Mouse (Mus musculus): Measurements from ENCODE around the gene Clasrp. TPM values are rescaled to one million over a fixed set of nuclear protein-coding genes. Genes with fewer than 3 reads are reported as not detected.
"Not testable (repeated sequence)": the region's sequence is repeated elsewhere in the genome, so short reads cannot be mapped to it uniquely, and the experiment has no call there.

Clasrp gene
- total and polyA plus RNA-seq, 3 experiments: 34.4 to 280 (median 37.3) TPM

DNA sequence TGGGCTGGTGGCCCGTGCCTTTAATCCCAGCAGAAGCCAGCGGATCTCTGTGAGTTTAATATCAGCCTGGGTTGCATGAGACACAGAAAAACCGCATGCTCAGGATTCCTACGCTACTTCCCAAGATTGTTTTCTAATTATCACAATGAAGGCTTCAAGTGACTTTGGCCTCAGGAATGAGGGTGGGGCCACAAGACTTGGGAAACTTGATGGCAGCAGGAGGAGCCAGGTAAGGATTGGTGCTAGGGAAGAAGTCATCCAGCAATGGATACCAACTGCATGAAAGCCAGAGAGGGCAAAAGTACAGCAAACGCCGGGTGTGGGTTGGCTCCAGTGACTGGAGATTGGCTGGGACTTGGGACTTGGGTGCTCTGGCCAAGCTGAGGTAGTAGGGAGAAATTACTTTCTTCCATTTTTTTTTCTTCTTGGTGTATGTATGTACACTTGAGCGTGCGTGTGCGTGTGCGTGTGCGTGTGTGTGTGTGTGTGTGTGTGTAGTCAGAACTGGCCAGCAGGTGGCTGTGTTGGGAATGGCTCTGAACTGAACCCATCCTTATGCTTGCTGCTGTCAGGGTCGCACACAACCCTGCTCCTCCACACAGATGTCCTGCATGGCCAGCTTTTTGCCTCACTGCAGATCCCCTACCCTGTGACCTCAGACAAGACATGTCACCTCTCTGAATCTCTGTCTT, 5.5 kb upstream of the Clasrp start:
- no peak for DNase-seq

DNA sequence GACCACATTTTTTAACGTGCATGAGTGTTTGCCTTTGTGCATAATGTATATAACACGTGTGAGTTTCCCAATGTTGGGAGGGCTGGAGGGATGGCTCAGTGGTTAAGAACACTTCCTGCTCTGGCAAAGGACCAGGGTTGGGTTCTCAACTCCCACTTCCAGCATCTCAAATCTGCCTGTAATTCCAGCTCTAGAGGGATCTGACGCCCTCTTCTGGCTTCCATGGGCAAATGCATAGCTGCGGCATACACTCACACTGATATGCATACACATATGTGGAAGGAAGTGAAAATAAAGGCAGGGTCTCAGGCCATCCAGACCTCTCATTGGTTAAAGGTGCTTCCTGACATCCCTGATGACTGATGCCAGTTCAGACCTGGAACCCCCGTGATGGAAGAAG, 3.0 kb upstream of the Clasrp start:
- DNase-seq: no peak

GRCm38 (mm10) chr7:19604606-19605214, 424 bp upstream of the Clasrp start:
- not testable (repeated sequence) for DNase-seq

DNA sequence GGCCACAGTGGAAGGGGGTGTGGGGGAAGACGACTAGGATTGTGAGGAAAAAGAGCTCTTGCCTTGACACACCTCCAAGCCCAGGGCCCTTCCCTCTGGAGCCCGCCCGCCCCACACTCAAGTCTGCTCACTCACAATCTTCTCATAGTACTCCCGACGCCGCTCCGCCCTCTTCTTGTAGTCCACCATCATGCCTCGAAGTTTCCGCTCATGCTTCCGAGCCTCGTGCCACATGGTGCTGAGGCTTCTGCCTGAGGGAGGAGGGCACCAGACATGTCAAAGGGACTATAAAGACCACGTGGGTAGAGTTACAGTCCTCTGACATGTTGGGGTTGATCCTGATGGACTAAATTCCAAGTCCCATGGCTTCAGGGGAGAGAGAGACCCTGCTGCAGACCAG, 1.2 kb downstream of the Clasrp start:
- no peak for DNase-seq

GRCm38 (mm10) chr7:19600562-19600961, 3.7 kb downstream of the Clasrp start:
- DNase-seq: no peak

DNA sequence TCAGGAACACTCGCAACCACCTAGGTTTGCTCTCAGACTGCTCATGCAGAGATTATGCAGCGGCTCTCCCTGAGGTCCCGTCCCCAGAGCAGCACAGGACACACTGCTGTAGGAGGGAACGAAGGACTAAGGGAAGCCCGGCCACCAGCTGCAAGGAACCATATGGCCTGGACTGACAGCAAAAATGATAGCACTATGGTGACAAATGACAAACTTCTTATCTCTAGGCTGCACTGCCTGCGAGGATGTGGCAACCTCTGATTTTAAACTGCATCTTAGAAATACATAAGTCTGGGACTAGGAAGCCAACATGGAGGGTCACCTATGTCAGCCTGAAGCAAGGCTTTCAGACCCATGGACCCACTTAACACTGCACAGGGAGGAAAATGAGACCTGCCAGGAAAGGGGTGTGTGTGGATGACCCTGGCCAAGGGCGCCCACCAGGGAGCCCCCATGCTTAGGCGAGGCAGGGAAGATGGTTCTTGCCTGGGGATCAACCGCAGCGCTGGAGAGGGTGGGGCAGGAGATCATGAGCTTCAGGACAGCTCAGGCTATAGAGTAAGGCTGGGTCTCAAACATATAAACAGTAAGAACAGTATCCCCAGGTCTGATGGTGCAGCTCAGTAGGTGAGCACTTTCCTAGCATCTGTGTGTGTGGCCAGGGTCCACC, 11.1 kb downstream of the Clasrp start:
- DNase-seq: no peak

DNA sequence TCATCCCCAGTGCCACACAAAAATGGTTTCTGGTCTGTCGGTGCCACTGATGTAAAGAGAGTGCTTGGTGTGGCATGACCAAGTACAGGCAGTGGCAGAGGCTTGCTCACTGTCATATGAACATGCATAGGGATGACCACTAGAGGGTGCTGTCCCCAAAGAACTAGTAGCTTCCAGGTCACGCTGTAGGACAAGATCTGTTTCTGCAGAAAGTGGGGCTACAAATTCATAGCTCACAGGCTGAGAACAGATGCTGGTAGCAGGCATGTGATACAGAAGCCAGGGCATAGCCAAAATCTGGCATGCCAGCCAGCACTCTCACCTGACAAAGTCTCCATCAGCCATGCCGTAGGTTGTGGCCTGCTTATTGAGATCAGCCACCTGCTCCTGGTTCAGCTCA, 14.4 kb downstream of the Clasrp start:
- DNase-seq: peak; percentile 69

DNA sequence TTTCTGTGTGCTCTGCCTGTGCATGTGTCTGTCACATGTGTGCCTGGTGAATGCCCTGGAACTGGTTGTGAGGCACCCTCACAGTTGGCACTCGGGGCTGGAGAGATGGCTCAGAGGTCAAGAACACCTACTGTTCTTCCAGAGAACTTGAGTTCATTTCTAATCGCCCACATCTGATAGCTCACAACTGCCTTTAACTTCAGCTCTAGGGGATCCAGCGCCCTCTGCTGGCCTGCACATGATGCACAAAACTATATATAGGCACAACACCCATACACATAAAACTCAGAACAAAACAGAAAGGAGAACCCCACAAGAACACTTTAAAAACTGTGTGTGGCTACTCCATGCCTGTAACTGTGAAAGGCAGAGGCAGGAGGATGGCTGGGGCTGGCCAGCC, 15.1 kb downstream of the Clasrp start:
- DNase-seq: peak; percentile 44

DNA sequence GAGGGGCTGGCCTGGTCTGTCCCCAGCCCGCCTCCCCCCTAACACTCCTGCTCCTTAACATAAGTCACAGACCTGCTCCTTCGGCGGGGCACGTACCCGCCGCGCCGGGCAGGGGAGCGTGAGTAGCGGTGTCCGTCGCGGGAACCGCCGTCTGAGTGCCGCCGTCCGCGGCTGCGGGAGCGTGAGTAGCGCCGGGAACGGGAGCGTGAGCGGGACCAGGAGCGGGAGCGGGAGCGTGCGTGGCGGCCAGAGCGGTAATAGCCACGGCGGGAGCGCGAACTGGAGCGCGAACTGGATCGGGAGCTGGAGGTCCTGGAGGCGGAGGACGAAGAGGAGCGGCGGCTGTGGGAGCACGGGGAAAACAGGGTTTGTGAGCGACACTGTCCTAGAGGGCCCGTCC, 18.0 kb downstream of the Clasrp start:
- no peak for DNase-seq

DNA sequence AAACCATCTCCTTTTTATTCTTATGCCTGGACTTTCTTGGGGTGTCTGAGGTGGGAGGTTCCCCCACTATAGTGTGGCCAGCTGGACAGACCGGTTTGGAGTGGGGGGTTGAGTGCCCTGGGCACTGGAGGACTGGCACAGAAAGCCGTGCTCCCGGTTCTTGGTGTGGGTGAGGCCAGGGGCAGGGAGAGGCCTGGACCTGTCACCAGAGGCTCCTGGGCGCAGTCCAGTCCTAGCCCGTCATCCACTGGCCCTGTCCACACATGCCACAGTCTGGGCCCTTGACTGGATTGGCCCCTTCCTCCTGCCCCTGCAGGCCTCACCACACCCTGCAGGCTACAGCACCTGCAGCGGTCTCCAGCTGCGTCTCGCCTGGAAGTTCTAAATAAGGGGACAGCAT, 23.7 kb downstream of the Clasrp start:
- no peak for DNase-seq

GRCm38 (mm10) chr7:19579751-19580150, 24.5 kb downstream of the Clasrp start:
- no peak for DNase-seq

DNA sequence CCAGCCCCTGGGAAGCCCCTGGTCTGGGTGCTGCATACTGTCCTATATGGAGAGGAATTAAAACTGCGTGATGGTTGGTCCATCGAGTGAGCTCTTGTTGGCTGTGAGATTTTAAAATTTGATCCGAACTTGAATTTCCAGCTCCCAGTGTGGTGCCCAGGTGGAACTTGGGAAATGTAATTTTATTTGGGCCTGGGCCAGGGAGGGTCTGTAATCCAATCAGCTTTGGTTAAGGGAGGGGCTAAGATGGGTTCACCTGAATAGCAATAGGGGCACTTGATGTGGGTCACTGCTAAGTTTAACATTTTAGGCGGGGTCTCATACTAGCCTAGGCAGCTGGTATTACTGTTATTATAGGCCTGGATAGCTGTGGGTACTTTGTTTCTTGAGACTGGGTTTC, 25.9 kb downstream of the Clasrp start:
- DNase-seq: no peak

DNA sequence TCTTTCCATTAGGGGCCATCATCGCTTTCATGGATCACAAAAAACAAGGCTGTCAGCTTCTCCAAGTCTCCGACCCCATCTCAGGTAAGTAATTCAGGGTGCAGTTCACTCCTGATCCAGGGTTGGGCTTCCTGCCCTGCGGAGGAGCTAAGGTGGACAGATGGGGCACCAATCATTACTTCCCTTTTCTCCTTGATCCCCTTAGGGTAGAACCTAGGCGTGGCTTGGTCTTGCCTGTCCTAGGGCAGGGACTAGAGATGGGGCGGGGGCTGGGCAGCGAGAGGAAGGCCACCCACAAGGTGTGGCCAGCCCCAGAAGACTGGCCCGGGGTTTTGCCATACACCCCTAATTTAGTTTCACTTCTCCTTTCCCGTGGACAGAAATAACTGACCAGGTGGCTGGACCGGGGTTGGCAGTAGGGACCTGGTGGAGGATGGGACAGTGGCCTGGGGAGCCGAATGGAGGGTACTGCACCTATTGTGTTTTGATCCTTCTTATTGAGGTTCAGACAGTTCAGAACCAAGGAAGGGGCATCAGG, 26.3 kb downstream of the Clasrp start:
- no peak for DNase-seq

GRCm38 (mm10) chr7:19577141-19577852, 27.0 kb downstream of the Clasrp start, which contains the start of the genes Zfp296 and Gemin7:
Gene Zfp296, plus strand, starts transcription at chr7:19577287.
Gene Gemin7, minus strand, starts transcription at chr7:19577595.
- peak; percentile 41 for DNase-seq

GRCm38 (mm10) chr7:19575559-19575958, 28.7 kb downstream of the Clasrp start:
- no peak for DNase-seq

- DNase-seq: no peak
Measured at GRCm38 (mm10) chr7:19573776-19574140, 30.5 kb downstream of the Clasrp start.

GRCm38 (mm10) chr7:19572926-19573775, 31.1 kb downstream of the Clasrp start:
- peak; percentile 91 for DNase-seq

DNA sequence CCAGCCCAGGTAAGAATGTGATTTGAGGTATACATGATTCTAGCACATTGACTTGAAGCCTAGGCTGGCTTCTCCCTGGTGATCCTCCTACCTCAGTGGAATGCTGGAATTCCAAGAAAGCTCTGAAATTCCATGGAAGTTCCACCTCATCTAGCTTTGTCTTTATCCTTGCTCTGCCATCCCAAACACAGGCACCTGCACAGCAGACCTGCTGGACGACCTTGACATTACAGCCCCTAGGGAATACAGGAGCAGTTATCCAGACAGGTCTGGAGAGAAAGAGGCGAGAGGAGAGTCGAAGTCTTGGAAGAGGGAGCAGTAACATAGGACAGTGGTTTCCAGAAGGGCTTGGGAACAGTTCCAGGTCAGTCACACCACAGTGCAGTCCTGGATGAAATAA, 34.6 kb downstream of the Clasrp start:
- no peak for DNase-seq

GRCm38 (mm10) chr7:19567426-19567825, 36.9 kb downstream of the Clasrp start:
- DNase-seq: no peak

- no peak for DNase-seq
Measured at GRCm38 (mm10) chr7:19565803-19566202, 38.5 kb downstream of the Clasrp start.

GRCm38 (mm10) chr7:19564455-19564854, 39.8 kb downstream of the Clasrp start:
- no peak for DNase-seq

All from adrenal gland, adult 2 months (tissue).